Mouse (Mus musculus): Measurements from ENCODE around the gene Pcdh15.

The Pcdh15 gene

DNA sequence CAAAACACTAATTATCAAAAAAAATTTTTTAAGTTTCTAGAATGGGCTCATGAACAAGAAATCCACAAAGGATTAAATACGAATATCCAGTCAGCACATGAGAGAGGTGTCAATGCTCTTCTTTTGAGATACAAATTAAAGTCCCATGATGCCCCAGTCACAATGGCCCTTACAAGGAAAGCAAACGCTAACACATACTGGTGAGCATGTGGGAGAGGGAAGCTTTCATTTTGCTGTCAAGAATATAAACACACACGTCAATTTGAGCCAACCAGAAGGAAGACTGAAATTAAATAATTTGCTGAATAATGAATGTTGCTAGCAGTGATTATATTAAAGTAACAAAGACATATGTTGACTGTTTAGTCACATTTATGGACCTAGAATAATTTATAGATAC lies 1470.5 kb downstream of the Pcdh15 start:
- no peak for DNase-seq (ENCODE audit: low spot score)

DNA sequence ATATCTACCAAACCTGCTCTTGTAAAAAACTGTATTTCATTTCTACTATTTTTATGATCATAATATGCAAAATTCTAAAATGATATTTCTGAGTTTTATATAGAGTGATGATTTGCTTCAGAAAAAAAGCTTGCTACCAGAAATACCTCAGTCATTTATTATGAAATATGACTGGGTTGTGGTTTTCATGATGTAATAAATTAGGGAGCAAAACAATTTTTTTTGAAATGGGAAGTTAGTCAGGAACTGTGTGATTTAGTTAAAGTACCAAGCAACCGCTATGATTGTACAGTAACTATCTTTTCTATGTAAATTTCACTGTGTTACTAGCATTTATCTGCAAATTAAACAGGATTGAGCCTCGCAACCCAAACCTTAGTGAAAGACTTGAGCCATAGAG lies 1480.8 kb downstream of the Pcdh15 start:
- DNase-seq (ENCODE audit: low spot score) = no peak

DNA sequence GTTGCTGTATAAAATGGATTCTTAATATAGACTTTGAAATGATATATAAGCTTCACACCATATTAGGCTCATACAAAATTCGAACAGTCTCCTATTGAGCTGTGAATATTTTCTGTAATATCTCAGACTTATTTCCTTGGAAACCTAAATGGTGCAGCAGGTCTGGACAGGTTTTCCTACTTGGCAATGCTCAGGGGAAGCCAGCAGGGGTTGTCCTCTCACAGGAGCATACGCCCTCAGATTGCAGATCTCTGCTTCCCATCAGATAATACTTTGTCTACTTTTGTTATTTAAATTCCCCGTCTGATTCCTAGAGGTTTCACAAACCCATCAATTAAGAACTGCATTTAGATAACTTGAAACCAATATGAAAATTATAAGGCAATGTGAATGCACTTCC lies 1492.7 kb downstream of the Pcdh15 start:
- no peak for DNase-seq (ENCODE audit: low spot score)

DNA sequence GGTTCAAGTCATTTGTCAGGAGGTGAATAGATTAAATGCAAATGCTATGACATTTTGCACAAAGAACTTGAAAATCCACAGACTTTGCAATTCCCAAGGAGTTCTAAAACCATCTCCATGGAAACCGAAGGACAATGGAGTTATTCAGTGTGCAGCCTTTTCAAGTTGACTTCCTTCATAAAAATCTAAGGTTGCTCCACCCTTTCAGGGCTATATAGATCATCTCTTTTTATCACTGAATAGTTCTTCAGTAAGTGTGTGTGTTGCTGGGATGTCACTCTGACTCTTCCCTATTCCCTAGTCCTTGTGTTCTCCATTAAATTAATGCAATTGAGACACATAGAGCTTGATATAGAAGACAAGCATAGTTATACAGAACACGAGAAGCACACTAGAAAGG lies 1508.5 kb downstream of the Pcdh15 start:
- DNase-seq (ENCODE audit: low spot score) = no peak

DNA sequence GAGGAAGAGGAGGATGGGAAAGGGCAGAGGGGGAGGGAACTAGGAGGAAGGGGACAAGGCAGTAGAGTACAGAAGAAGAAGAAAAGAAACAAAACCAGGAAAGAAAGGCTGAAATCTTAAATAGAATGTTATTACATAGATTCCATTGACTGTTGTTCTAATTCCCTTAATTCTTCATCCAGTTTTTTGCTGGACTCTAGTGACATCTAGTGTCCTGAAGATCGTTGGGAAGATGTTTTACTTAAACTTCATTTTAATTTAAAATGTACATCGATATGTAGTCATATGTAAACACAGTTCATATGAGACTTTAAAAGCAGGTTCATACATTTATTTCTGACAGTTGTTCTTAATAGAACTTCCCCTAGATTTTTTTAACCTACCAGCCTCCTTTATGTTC lies 1522.7 kb downstream of the Pcdh15 start:
- no peak for DNase-seq (ENCODE audit: low spot score)

DNA sequence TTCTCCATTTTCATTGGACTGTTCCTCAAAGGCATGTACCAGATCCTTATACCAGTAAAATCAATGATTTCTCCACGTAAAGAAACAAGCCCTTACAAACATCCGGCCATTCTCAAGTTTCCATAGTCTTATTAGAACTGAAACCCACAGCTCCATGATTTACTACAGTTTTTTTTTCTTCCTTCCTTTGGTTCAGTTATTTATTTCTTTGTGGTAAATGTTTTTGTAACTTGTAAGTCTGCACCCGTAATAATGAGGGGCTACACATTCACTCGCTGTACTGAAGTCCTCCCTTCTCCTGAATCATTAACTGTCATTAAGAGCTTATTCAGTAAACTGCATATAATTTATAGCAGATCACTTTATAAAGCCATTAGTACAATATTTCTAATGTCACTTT lies 1526.6 kb downstream of the Pcdh15 start:
- no peak for DNase-seq (ENCODE audit: low spot score)

DNA sequence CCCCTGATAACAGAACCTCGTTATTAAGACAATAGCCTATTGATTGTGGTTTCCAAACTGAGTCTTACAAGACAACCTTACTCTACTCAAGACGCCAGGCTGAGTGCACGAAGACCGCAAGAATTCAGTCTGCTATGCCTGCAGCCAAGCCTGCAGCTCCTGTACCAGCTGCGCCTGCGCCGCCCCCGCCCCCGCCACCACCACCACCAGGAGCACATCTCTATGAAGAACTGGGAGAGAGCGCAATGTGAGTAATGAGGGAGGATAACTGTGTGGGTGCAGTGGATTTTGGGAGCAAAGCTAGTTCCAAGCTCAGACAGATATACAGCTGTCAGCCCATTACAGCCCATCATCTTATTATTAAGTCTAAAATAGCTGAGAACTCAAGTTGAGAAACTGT lies 1527.5 kb downstream of the Pcdh15 start:
- no peak for DNase-seq (ENCODE audit: low spot score)

DNA sequence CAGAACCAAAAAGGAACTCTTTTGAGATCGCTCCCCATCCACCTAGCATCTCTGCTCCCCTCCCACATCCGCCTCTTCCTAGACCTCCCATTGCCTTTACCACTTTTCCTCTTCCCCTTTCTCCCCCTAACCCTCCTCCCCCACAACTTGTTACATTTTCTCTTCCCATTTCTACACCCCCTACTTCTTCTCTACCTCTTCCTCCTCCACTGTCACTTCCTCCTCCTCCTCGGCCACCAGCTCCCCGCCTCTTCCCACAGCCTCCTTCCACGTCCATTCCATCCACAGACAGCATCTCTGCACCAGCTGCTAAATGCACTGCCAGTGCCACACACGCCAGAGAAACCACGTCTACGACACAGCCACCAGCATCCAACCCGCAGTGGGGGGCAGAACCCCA lies 1532.2 kb downstream of the Pcdh15 start:
- no peak for DNase-seq (ENCODE audit: low spot score)

DNA sequence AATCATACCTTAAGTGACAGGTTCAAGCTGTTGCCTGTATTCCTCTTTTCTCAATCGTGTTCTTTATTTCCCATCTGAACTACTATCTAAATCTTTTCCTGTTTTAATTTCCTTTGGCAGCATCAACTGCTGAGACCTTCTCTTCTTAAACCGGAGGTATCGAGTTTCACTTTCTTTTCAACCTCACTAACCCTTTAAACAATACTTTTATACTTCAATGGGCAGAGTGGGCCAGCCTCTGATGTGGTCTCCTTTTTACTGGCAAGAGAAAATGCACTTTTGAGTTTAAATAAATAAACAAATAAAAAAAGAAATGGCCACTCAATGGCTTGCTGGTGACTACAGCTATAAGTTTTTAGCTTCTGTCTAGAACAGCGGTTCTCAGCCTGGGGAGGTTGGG lies 1537.9 kb downstream of the Pcdh15 start:
- DNase-seq (ENCODE audit: low spot score) = no peak

DNA sequence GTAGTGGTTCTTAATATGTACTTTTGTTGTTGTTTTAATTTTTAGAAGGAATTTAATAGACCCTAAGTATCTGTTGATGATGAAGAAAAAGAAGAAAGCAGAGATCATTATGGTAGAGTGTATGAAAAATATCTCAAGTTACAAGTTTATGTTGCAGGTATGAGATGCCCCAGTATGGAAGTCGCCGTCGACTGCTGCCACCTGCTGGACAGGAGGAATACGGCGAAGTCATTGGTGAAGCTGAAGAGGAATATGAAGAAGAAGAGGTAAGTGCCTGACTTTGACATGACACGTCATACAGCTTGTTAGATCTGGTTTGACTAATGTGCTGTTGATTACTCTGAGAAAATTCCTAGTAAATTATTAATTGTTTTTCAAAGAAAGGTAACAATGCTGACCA lies 1543.0 kb downstream of the Pcdh15 start:
- no peak for DNase-seq (ENCODE audit: low spot score)

DNA sequence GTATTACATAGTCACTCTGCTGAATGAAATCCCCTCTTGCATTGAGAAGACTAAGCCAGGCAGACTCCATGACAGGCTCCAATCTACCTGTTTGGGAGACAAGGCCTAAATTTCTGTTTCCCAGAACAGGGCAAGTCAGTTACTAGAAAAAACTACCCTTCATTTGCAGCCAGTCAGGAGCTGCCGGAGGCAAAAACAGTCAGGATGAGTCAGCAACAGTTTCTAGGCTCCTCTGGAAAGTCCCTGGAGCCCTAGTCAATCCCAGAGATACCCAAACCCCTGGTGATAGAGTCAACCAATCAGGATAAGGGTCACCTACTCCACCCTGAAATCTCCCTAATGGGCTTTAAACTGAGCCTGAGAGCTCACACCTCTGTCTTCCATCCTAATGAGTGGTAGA lies 1564.0 kb downstream of the Pcdh15 start:
- no peak for DNase-seq (ENCODE audit: low spot score)

DNA sequence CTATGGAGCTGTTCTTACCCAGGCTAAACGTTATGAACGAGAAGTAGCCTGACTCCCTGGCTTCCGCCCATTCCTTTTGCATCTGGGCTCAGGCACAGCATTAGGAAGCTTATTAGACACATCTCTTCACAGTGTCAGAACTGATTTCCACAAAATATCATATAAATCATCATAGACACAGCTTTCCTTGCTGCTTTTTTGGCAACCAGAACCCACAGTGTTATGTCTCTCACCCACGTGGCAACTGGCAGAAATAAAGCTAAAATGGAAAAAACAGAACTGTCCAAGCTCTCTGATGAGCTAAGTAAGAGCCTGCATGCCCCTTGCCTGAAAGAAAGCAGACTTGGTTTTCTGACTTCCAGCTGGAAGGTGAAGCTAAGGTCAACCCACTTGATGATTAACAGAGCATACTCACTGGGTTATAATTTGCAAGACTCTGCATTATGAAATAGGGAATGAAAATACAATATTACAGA lies 1580.9 kb downstream of the Pcdh15 start:
- no peak for DNase-seq (ENCODE audit: low spot score)

DNA sequence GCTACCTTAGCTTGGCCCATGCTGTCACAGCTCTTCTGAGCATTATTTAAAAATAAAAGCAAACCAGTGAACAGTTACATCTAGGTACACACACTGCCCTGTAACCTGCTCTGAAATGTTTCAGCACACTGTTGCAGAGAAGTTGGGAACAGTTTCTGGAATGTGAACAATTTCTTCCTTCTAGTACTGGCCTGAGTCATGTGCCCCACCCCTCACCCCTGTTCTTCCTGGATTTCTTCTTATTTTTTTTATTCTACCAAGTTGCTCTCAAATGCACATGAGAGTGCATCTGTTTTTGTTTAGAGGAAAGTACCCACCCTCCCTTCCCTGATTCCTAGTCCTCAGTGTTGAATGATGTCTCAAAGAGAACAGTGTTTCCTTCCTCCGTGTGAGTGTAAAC lies 1581.4 kb downstream of the Pcdh15 start:
- DNase-seq (ENCODE audit: low spot score) = no peak
